Mouse (Mus musculus) gastrocnemius, adult 2 months (tissue): Measurements from ENCODE around the gene Vill. TPM values are rescaled to one million over a fixed set of nuclear protein-coding genes. Genes with fewer than 3 reads are reported as not detected.

Experiments used
- DNase-seq: peaks from one replicate; pipeline ENCODE4 v3.0.0; 2022
- H3K27ac ChIP-seq: fragments of 200-600 bp; 2 replicates; pipeline ENCODE4 v1.8.1; 2022; ENCODE audit warnings: mild to moderate bottlenecking
- H3K4me3 ChIP-seq: fragments of 200-600 bp; 2 replicates; pipeline ENCODE4 v1.8.1; 2022; ENCODE audit warnings: mild to moderate bottlenecking, moderate library complexity
- CTCF ChIP-seq: fragments of 200-600 bp; IDR thresholded peaks from 2 replicates; pipeline ENCODE4 v1.8.1; 2022; ENCODE audit warnings: antibody characterized with exemption, mild to moderate bottlenecking, moderate library complexity
- intact Hi-C: fragments of 180-260 bp; cut with DNase I; formaldehyde crosslinking; loops from one replicate; pipeline ENCODE4 v1.15.1; 2025
- total RNA-seq, 2 experiments: library from RNA; stranded (reverse); gene quantifications; 2 replicates each; pipeline ENCODE4 v1.2.3; 2021

Gene Vill
- total RNA-seq, 2 experiments from 2014 or later: 0.45 TPM; not detected in 1

GRCm38 (mm10) chr9:119071786-119072185 is 19.2 kb downstream of the Vill start:
- intact Hi-C loops: no loop called here

GRCm38 (mm10) chr9:119073184-119073895 is 20.8 kb downstream of the Vill start:
- no peak for DNase-seq
- Histone ChIP-seq H3K27ac (no peak overlapping the region), H3K4me3 (no peak overlapping the region)
- no peak for TF ChIP-seq CTCF
- intact Hi-C loops: no loop called here

More at GRCm38 (mm10) chr9:119071786-119072185, 19.2 kb downstream of the Vill start:
- no peak overlapping the region for H3K4me3 ChIP-seq
- DNase-seq: no peak
- TF ChIP-seq CTCF: no peak
- no peak overlapping the region for H3K27ac ChIP-seq

GRCm38 (mm10) chr9:119075685-119076084 is 23.1 kb downstream of the Vill start:
- intact Hi-C loops: no loop called here
- DNase-seq: no peak
- no peak for TF ChIP-seq CTCF
- Histone ChIP-seq H3K27ac (no peak overlapping the region), H3K4me3 (no peak overlapping the region)

- no peak for TF ChIP-seq CTCF
- DNase-seq: no peak
- no peak overlapping the region for H3K27ac ChIP-seq
- intact Hi-C loops: no loop called here
- H3K4me3 ChIP-seq: no peak overlapping the region
Observed at GRCm38 (mm10) chr9:119080040-119080675, 27.6 kb downstream of the Vill start.

- no peak for DNase-seq
- TF ChIP-seq CTCF: no peak
- intact Hi-C loops: no loop called here
- H3K27ac ChIP-seq: no peak overlapping the region
- no peak overlapping the region for H3K4me3 ChIP-seq
Observed at GRCm38 (mm10) chr9:119082039-119082438, 29.5 kb downstream of the Vill start.

GRCm38 (mm10) chr9:119082656-119083430 is 30.3 kb downstream of the Vill start:
- Histone ChIP-seq H3K27ac (no peak overlapping the region), H3K4me3 (no peak overlapping the region)
- DNase-seq: no peak
- TF ChIP-seq CTCF: no peak
- intact Hi-C loops: no loop called here

- Histone ChIP-seq H3K27ac (no peak overlapping the region), H3K4me3 (no peak overlapping the region)
- no peak for DNase-seq
- intact Hi-C loops: no loop called here
- TF ChIP-seq CTCF: no peak
Observed at GRCm38 (mm10) chr9:119083966-119084365, 31.4 kb downstream of the Vill start.

- no peak overlapping the region for H3K27ac ChIP-seq
- no peak for DNase-seq
- intact Hi-C loops: no loop called here
- no peak for TF ChIP-seq CTCF
- H3K4me3 ChIP-seq: no peak overlapping the region
Observed at GRCm38 (mm10) chr9:119086451-119086850, 33.9 kb downstream of the Vill start.

- peak overlapping the region; percentile 71 for H3K4me3 ChIP-seq
- no peak for DNase-seq
- H3K27ac ChIP-seq: no peak overlapping the region
Observed at GRCm38 (mm10) chr9:119087309-119087708, 34.7 kb downstream of the Vill start.

GRCm38 (mm10) chr9:119088148-119088801 is 35.7 kb downstream of the Vill start:
- peak overlapping the region; percentile 71 for H3K4me3 ChIP-seq
- intact Hi-C loops: no loop called here
- no peak for TF ChIP-seq CTCF
- peak overlapping the region; percentile 88 for H3K27ac ChIP-seq
- DNase-seq: peak; percentile 90

More at GRCm38 (mm10) chr9:119087309-119087708, 34.7 kb downstream of the Vill start:
- intact Hi-C loops: no loop called here
- no peak for TF ChIP-seq CTCF

GRCm38 (mm10) chr9:119089437-119089836 is 36.9 kb downstream of the Vill start:
- DNase-seq: no peak
- no peak for TF ChIP-seq CTCF
- H3K27ac ChIP-seq: peak overlapping the region; percentile 95; the same call in 1 of the 2 replicates
- no peak overlapping the region for H3K4me3 ChIP-seq
- intact Hi-C loops: no loop called here

- DNase-seq: no peak
- Histone ChIP-seq H3K27ac (peak overlapping the region; percentile 95), H3K4me3 (peak overlapping the region; percentile 49)
- TF ChIP-seq CTCF: no peak
- intact Hi-C loops: no loop called here
Observed at GRCm38 (mm10) chr9:119090462-119090861, 37.9 kb downstream of the Vill start.
